Mouse (Mus musculus) retina, postnatal 7 days (tissue): ENCODE data around the gene Pla2g5.
A peak's percentile ranks its signal among the peaks of the same experiment; 100 is the strongest.
"Not testable (repeated sequence)": the region's sequence is repeated elsewhere in the genome, so short reads cannot be mapped to it uniquely, and the experiment has no call there.

Experiments
- DNase-seq: peaks from one replicate; pipeline ENCODE4 v3.0.0-alpha.2; 2012; ENCODE audit warnings: low read depth, low spot score

Pla2g5 gene

GRCm38 (mm10) chr4:138863344-138863998 lies at the start of gene Pla2g5:
TSS of gene Pla2g5 (minus strand) at chr4:138863482.
- DNase-seq, result no peak

DNA sequence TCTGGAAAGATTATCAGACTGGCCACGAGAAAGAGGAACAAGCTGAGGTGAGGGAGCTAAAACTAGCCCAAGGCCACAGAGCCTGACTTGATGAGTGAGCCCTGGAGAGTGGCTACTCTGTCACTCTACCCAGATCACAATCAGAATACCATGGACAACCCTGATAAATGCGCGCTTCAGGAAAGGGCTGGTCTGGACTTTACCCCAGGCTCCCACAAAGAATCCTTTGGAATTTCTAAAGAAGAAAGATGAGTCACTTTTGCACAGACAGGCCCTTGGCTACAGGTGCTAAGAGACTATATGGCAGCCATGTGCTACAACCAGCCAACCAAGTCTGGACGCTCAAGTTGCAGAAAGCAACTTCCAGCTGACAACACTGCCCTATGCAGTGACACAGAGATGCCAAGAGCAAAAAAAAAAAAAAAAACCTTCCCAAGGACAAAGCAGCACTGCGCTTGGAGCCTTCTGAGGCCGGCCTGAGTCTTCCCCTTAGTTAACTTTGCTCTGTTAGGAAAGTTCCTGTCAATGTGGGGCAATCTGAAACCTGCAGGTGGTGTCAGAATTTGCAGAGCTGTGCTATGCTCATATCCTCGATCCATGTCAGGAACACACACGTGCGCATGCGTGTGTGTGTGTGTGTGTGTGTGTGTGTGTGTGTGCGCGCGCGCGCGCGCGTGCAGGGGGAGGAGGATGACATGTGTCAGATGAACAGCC lies 42.5 kb upstream of the Pla2g5 start:
- DNase-seq, result no peak

GRCm38 (mm10) chr4:138899361-138899760 lies 36.1 kb upstream of the Pla2g5 start:
- DNase-seq, result no peak

GRCm38 (mm10) chr4:138893789-138894188 lies 30.5 kb upstream of the Pla2g5 start:
- DNase-seq, result not testable (repeated sequence)

GRCm38 (mm10) chr4:138892655-138893054 lies 29.4 kb upstream of the Pla2g5 start:
- no peak for DNase-seq

- DNase-seq, result no peak
Measured at GRCm38 (mm10) chr4:138889635-138890034, 26.4 kb upstream of the Pla2g5 start.

DNA sequence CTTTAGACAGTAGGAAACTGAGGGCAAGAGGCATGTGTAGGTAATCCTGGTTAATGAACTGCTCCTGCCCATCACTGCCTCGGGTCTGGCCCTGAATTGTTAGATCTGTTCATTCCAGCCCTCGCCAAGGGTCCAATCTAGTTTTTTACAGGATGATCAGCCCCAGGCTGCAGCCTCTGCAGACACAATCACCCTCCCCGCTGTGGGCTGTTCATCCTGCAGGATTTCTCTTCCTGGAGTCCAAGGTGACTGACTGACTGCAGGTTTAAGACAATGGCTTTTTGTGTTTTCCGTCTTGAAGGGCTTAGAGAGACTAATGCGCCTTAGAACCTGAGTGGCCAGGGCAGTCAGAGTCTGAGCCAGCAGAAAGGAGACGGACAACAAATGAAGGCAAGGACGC lies 25.9 kb upstream of the Pla2g5 start:
- DNase-seq, result no peak

GRCm38 (mm10) chr4:138884261-138884660 lies 21.0 kb upstream of the Pla2g5 start:
- peak; percentile 74 for DNase-seq

DNA sequence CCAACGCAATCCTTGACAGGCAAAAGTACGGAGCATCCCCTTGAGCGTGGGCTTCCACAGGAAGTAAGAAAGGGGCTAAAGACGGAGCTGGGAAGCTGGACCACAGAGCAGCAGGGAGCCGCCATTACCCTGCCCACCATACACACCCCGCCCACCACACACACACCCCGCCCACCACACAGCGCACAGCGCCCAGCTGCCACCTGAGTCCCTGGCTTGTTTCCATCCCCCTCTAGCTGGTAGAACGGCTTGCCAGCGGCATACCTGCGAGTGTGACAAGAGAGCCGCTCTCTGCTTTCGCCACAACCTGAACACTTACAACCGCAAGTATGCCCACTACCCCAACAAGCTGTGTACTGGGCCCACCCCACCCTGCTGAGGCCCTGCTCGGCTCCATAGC lies 18.9 kb upstream of the Pla2g5 start:
- DNase-seq, result no peak

DNA sequence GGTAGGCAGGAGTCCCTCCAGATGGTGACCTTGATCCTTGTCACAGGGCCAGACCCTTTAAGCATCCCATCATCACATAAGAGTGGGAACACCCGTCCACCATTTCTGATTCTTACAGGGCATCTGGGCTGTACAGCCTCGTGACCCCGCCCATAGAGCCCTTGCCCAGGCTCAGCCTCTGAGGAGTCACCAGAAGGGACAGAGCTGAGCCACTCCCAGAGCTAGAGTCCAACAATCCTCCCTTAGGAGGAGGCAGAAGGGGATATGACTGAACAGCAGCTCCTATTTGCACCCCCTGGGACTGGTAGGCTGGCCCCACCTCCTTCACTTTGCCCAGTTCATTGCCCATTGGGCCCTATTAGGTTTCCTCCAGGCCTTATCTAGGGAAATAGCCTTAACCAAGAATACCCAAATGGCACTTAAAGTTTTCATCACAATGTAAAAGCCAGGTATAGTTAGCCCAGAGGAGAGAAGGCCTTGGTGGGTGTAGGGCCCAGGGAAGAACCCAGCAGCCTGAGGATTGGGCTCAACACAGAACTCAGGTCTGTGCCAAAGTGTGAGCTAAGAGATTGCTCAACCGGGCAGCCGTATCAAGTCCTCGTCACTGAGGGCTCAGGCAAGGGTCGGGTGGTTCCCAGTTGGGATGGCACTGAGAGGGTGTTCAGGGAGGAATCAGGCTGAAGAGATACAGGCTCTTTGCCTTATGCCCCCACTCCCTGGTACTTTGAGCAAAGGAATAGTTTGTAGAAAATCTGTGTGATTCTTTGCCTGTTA lies 17.7 kb upstream of the Pla2g5 start:
- no peak for DNase-seq

GRCm38 (mm10) chr4:138879808-138880207 lies 16.5 kb upstream of the Pla2g5 start:
- DNase-seq, result no peak

- no peak for DNase-seq
Measured at GRCm38 (mm10) chr4:138878783-138879182, 15.5 kb upstream of the Pla2g5 start.

DNA sequence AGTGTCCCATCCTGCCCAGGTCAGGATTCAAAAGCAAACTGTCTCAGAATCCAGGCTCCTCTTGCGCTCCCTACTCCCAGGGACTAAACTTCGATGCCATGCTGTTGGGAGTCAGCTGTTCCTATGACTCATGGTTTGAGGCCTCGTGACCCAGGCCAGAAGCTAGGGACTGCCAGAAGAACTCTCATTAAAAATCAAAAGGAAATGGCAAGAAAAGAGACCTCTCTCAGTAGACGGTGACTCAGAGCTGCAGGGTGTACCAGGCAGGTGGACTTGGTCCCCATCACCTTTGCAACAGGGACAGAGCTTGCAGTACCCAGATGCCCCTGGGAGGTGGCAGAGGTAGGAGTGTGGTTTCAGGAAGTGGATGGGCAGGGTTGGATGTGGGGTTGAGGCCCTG lies 14.4 kb upstream of the Pla2g5 start, which contains the start of gene Pla2g2e:
Gene Pla2g2e (plus strand): TSS at position 212 of the 400 bp plus-strand sequence.
- DNase-seq, result no peak

GRCm38 (mm10) chr4:138875986-138876385 lies 12.7 kb upstream of the Pla2g5 start:
- no peak for DNase-seq

- DNase-seq, result not testable (repeated sequence)
Measured at GRCm38 (mm10) chr4:138875275-138875674, 12.0 kb upstream of the Pla2g5 start.

GRCm38 (mm10) chr4:138873864-138874263 lies 10.6 kb upstream of the Pla2g5 start, which contains the start of gene Gm13030:
TSS of gene Gm13030 (minus strand) at chr4:138873964.
- no peak for DNase-seq

DNA sequence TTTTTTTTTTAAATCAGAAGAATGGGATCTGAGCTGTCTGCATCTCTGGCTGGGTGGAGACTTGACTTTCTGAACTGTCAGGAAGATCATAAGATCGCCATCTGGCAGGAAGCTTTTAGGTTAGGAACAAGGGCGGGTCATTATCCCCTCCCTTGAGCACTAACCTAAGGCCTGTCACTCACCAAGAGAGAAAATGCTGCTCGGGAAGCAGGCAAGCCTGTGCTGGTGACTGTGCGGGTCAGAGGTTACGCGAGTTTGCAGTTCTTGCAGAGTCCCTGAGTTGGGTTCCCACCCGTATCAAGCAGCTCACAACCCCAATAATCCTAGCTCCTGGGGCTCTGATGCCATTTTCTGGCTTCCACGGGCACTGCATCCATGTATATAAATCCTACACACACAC lies 5.4 kb upstream of the Pla2g5 start:
- DNase-seq, result no peak

- peak; percentile 68 for DNase-seq
Measured at GRCm38 (mm10) chr4:138866413-138866812, 3.1 kb upstream of the Pla2g5 start.

DNA sequence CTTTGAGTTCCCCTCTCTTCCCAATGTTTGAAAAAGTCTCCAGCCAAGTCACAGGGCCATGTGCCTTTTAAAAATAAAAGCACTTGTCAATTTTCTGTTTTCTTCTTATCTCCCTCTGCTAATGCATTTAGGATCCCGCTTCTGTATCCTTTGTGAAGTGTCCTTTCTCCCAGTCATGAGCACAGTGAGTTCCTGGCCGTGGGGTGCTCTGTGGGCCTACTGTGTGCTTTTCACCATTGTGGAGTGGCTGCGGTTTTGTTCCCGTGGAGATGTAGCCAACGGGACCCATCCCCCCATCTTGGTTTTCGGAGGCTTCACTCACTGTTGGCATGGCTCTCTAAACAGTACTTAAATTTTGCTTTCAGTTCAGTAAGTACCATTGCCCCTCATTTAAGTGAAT lies 2.7 kb upstream of the Pla2g5 start:
- DNase-seq, result no peak

DNA sequence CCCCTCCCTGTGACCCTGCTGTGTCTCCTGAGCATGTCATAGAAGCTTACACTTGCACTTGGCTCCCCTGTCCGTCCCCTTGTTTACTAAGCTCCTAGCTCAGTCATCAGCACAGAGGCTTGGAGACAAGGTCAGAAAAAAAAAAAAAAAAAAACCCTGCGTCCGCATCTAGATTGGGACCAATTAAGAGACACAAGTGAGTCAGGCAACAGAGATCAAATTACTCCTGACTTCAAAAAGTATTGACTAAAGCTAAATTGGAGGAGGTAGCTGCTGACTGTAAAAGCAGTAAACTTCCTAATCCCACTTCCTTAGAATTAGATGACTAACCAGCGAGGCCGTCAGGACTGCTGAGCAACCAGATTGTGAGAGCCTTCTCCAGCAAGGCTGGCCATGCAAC lies 1.8 kb upstream of the Pla2g5 start:
- DNase-seq, result no peak

GRCm38 (mm10) chr4:138859728-138860127 lies 3.6 kb downstream of the Pla2g5 start:
- peak; percentile 76 for DNase-seq

DNA sequence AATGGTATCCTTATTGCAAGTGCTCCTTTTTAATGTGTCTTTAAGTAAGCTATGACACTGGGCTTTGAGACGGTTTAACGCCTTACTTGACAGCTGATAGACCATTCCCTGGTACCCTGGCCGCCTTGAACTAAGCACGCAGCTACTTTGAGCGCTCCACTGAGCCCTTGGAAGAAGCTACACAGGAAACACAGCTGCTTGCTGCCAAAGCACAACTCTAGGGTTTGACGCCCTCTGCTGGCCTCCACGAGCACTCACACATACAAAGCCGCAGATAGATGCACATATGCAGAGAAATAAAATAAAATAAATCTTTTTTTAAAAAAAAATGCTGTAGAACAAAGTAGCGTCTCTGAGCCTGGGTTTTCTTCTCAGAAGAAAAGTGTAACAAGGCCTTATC lies 4.0 kb downstream of the Pla2g5 start:
- peak; percentile 43 for DNase-seq
